Mouse (Mus musculus): Measurements from ENCODE around the gene Gm6880.
"Not testable (repeated sequence)": the region's sequence is repeated elsewhere in the genome, so short reads cannot be mapped to it uniquely, and the experiment has no call there.

Gm6880 gene

GRCm38 (mm10) chrX:74481349-74481885 lies at the start of gene Gm6880:
Gm6880 (minus strand) TSS chrX:74481399.
- DNase-seq (ENCODE audit: low spot score in 2 of 2) = not testable (repeated sequence)

- not testable (repeated sequence) for DNase-seq (ENCODE audit: low spot score in 2 of 2)
These were observed 36.3 kb upstream of the Gm6880 start for GRCm38 (mm10) chrX:74517461-74517860.

GRCm38 (mm10) chrX:74497131-74497530 lies 15.9 kb upstream of the Gm6880 start:
- DNase-seq (ENCODE audit: low spot score in 2 of 2) = no peak

GRCm38 (mm10) chrX:74452773-74453172 lies 28.4 kb downstream of the Gm6880 start:
- no peak for DNase-seq (ENCODE audit: low spot score in 2 of 2)

GRCm38 (mm10) chrX:74451157-74451912 lies 29.9 kb downstream of the Gm6880 start:
- no peak for DNase-seq (ENCODE audit: low spot score in 2 of 2)
